Mouse (Mus musculus) forebrain, postnatal 0 days (tissue): ENCODE results near the gene Cacng7. TPM values are rescaled to one million over a fixed set of nuclear protein-coding genes. Genes with fewer than 3 reads are reported as not detected.

Experiments
- ATAC-seq: fragments of 200-750 bp; cut with Nextera tagmentation; 2 replicates; pipeline ENCODE4 v1.8.0; 2017; ENCODE audit warnings: mild to moderate bottlenecking, moderate library complexity
- DNase-seq: peaks from one replicate; pipeline ENCODE4 v3.0.0-alpha.2; 2015
- H3K27ac ChIP-seq: fragments of 300-500 bp; sonication (generic); 2 replicates; pipeline ENCODE4 v1.5.1; 2014; ENCODE audit warnings: low read depth, mild to moderate bottlenecking, antibody characterized with exemption, low read length, moderate library complexity, mixed read lengths
- H3K27me3 ChIP-seq: fragments of 300-500 bp; sonication (generic); 2 replicates; pipeline ENCODE4 v1.6.1; 2014; ENCODE audit warnings: mild to moderate bottlenecking, low read length, mixed read lengths; ENCODE audit not compliant: insufficient read depth
- H3K36me3 ChIP-seq: fragments of 300-500 bp; sonication (generic); 2 replicates; pipeline ENCODE4 v1.6.1; 2014; ENCODE audit warnings: mild to moderate bottlenecking, moderate library complexity; ENCODE audit not compliant: insufficient read depth
- H3K4me1 ChIP-seq: fragments of 300-500 bp; sonication (generic); 2 replicates; pipeline ENCODE4 v1.6.1; 2014; ENCODE audit warnings: antibody characterized with exemption; ENCODE audit not compliant: insufficient read depth
- H3K4me2 ChIP-seq: fragments of 300-500 bp; sonication (generic); 2 replicates; pipeline ENCODE4 v1.6.1; 2014; ENCODE audit warnings: low read depth, mild to moderate bottlenecking, moderate library complexity
- H3K4me3 ChIP-seq: fragments of 300-500 bp; sonication (generic); 2 replicates; pipeline ENCODE4 v1.5.1; 2014; ENCODE audit warnings: low read depth, low read length, mixed read lengths
- H3K9ac ChIP-seq: fragments of 300-500 bp; sonication (generic); 2 replicates; pipeline ENCODE4 v1.6.1; 2014; ENCODE audit warnings: mild to moderate bottlenecking
- H3K9me3 ChIP-seq: fragments of 300-500 bp; sonication (generic); 2 replicates; pipeline ENCODE4 v1.6.1; 2016; ENCODE audit warnings: low read length
- CTCF ChIP-seq: sonication (generic); IDR thresholded peaks from 2 replicates; pipeline ENCODE4 v1.5.1; 2016; ENCODE audit warnings: antibody characterized with exemption, control low read depth, low read depth
- WGBS: fragments of 180-500 bp; shearing (Covaris S2); extraction: QIAGEN DNeasy Blood & Tissue Kit; methylation state at CpG from one replicate; pipeline ENCODE4 v1.1.7; 2014; 5-methylcytosine and 5-hydroxymethylcytosine counted together
- polyA plus RNA-seq: library from polyadenylated mRNA; unstranded; fragments of >200 nt; fragmentation: Nextera tagmentation; extraction: Ambion mirVana; gene quantifications from 2 replicates; pipeline ENCODE4 v1.2.1, GENCODE M21; 2015
- total RNA-seq: library from RNA; depleted of rRNA; stranded (reverse); fragments of >200 nt; gene quantifications from 2 replicates; pipeline ENCODE4 v1.2.3, GENCODE M21; 2014

Cacng7 gene
- total and polyA plus RNA-seq, 2 experiments from 2014 or later = 2.5 to 73.4 TPM

DNA sequence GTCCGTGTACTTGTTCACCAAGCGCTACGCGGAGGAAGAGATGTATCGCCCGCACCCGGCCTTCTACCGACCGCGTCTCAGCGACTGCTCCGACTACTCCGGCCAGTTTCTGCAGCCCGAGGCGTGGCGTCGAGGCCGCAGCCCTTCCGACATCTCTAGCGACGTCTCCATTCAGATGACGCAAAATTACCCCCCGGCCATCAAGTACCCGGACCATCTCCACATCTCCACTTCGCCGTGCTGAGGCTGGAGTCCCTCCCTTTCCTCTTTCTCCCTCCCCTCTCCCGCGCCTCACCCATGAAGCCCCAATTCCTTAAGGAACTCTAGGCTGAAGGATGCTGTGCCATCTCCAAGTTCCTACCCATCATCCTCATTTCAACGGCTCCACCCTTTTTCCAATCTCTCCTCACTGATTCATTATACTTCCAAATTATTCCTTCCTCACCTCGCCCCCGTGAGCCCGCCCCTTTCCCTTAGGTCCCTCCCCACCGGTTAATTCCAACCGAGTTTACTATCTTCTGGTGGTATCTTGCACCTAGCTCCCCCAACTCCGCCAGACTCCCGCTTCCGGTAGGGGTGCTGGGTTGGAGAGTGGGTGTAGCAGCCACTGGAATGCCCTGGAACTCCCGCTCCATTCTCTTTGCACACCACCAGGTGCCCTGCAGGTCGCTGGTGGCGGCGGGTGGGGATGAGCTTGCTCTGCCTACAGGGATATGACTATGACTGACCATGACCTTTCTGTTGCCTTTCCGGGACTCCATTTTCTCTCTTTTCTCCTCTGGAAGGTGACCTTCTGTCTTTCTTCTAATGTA is 34.2 kb downstream of the Cacng7 start:
- no peaks in the 10 kb centered on the region for H3K27me3 ChIP-seq
- no peak overlapping the region for H3K27ac ChIP-seq
- no peak for TF ChIP-seq CTCF
- H3K4me2 ChIP-seq = peak overlapping the region; percentile 29
- peak; percentile 32; the same call in 1 of the 2 replicates for ATAC-seq
- H3K4me3 ChIP-seq = no peak overlapping the region
- 0 out of 2 replicates have a peak, but pooled peaks cover 8% of the 10 kb centered on the region for H3K36me3 ChIP-seq
- no peaks in the 10 kb centered on the region for H3K9me3 ChIP-seq
- 27% methylated on average over 42 of the region's 42 CpGs for WGBS
- H3K4me1 ChIP-seq = no peaks in the 10 kb centered on the region
- no peak overlapping the region for H3K9ac ChIP-seq
- no peak for DNase-seq

DNA sequence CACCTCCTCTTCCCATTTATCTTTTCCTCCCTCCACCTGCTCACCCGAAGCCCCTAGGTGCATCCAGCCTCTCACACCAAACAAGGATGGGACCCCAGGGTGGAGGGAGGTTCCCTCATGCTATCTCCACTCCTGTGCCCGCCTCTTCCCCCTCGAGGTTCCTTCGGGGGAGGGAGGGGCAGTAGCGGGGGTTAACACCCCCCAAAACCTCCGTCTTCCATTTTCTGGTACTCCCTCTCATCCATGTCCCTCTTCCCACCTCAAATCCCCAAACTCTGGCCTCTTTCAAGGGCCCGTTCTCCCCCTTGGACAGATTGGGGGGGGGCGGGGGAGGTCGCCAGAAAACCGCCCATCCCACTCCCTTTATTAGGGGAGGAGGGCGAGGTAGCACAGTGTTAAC is 34.8 kb downstream of the Cacng7 start:
- 18% methylated on average over 11 of the region's 11 CpGs for WGBS
- H3K27me3 ChIP-seq = no peaks in the 10 kb centered on the region
- no peak for TF ChIP-seq CTCF
- no peak overlapping the region for H3K9ac ChIP-seq
- 0 out of 2 replicates have a peak overlapping the region, but pooled peaks have one; percentile 3 for H3K4me3 ChIP-seq
- H3K27ac ChIP-seq = no peak overlapping the region
- no peaks in the 10 kb centered on the region for H3K4me1 ChIP-seq
- no peak for DNase-seq
- ATAC-seq = no peak
- H3K36me3 ChIP-seq = 0 out of 2 replicates have a peak, but pooled peaks cover 8% of the 10 kb centered on the region
- H3K9me3 ChIP-seq = no peaks in the 10 kb centered on the region
- H3K4me2 ChIP-seq = peak overlapping the region; percentile 29

DNA sequence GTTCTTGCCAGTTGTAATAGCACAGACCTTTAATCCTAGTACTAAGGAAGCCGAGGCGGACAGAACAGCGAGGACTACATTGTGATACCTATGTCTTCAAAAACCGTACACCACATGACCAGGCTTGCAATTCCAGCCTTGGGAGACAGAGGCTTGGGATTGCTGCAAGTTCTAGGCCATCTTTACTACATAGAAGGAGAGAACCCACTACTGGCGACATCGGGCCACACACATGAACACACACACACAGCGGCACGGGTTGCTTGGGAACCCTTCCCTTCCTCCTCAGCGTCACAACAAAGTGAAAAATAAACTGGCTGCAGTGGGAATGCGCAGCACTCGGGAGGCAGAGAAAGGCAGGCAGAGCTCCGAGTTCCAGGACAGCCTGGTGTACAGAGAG is 35.6 kb downstream of the Cacng7 start:
- Histone ChIP-seq H3K4me2 (no peak overlapping the region), H3K4me3 (no peak overlapping the region), H3K4me1 (no peaks in the 10 kb centered on the region), H3K27me3 (no peaks in the 10 kb centered on the region), H3K9ac (no peak overlapping the region), H3K9me3 (no peaks in the 10 kb centered on the region), H3K36me3 (0 out of 2 replicates have a peak, but pooled peaks cover 8% of the 10 kb centered on the region), H3K27ac (no peak overlapping the region)
- WGBS = 31% methylated on average over 12 of the region's 12 CpGs
- peak; percentile 62 for ATAC-seq
- peak; percentile 34 for DNase-seq
- peak; percentile 17; the same call in 1 of the 2 replicates for TF ChIP-seq CTCF

DNA sequence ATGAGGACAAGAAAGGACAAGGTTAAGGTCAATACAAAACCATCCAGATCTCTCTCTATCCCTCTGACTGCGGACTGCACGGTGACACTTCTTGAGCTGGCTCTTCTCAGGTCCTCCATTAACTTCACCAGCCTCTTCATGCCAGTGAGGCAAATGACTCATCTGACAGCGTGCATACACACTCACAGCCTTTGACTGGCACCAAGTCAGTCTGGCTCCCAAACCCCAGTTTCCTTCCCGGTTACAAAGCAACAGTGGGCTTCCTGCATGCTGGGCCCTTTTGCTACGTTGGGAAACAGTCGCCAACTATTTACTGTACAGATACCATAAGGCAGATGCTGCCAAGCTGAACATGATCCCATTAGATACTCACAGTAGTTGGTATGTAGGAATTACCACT is 36.4 kb downstream of the Cacng7 start:
- Histone ChIP-seq H3K9ac (no peak overlapping the region), H3K4me2 (no peak overlapping the region), H3K9me3 (no peaks in the 10 kb centered on the region), H3K4me3 (no peak overlapping the region), H3K4me1 (no peaks in the 10 kb centered on the region), H3K27me3 (no peaks in the 10 kb centered on the region), H3K36me3 (0 out of 2 replicates have a peak, but pooled peaks cover 8% of the 10 kb centered on the region), H3K27ac (no peak overlapping the region)
- no peak for ATAC-seq
- 64% methylated on average over 6 of the region's 6 CpGs for WGBS
- no peak for TF ChIP-seq CTCF
- DNase-seq = no peak

DNA sequence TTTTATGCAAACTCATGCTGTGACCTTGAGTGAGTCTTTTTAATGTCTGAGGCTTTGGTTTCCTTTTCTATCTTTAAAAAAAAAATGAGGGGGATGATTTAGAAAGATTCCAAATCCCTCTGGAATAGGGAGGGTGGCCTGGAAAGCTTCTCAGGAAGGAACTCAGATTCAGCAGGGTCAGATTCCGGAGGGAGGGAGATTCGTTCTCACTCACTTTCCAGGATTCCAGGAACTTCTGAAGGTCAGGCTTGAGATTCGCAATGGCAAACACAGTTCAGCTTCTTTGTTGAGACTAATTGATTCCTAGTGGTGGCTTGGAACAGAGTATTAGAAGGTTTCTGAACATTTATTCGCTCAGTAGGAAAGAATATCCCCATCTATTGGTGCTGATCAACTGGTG is 37.7 kb downstream of the Cacng7 start:
- H3K9ac ChIP-seq = no peak overlapping the region
- H3K4me2 ChIP-seq = no peak overlapping the region
- 65% methylated on average over 4 of the region's 4 CpGs for WGBS
- DNase-seq (no peak), ATAC-seq (no peak)
- H3K4me3 ChIP-seq = no peak overlapping the region
- H3K4me1 ChIP-seq = no peaks in the 10 kb centered on the region
- H3K36me3 ChIP-seq = 0 out of 2 replicates have a peak, but pooled peaks cover 3% of the 10 kb centered on the region
- no peaks in the 10 kb centered on the region for H3K27me3 ChIP-seq
- no peak overlapping the region for H3K27ac ChIP-seq
- no peaks in the 10 kb centered on the region for H3K9me3 ChIP-seq
- TF ChIP-seq CTCF = no peak

DNA sequence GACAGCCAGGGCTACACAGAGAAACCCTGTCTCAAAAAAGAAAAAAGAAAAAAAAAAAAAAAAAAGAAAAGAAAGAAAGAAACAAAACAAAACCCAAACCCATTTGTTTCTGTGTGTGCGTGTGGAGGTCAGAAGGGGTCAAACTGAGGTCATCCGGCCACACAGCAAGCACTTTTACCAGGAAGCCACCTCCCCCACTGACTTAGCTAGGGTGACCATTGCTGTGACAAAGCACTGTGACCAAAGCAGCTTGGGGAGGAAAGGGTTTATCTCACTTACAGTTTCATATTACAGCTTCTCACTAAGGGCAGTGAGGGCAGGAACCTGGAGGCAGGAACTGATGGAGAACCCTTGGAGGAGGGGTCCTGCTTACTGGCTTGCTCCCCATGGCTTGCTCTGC is 39.6 kb downstream of the Cacng7 start:
- Histone ChIP-seq H3K4me2 (no peak overlapping the region), H3K9me3 (no peaks in the 10 kb centered on the region), H3K27me3 (no peaks in the 10 kb centered on the region), H3K27ac (no peak overlapping the region), H3K9ac (no peak overlapping the region), H3K4me3 (no peak overlapping the region), H3K4me1 (no peaks in the 10 kb centered on the region), H3K36me3 (no peaks in the 10 kb centered on the region)
- ATAC-seq (no peak), DNase-seq (no peak)
- WGBS = 85% methylated on average over 2 of the region's 2 CpGs
- TF ChIP-seq CTCF = no peak

DNA sequence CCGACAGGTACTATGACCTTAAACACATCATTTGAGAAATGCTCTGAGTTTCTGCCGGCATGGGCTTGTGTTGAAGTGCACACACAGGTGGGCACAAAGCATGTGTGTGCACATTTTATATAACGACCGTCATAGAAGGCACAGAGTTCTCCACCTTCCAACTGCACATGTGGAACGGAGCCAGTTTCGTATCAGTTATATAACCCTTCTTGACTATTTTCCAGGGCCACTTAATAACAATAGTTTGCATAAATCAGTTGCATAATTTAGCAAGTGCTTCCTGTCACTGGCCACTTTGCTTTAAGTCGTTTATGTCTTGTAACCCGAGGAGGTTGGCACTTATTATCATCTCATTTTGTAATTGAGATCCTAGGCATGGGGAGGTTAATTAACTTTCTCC is 41.0 kb downstream of the Cacng7 start:
- DNase-seq (no peak), ATAC-seq (no peak)
- 68% methylated on average over 8 of the region's 8 CpGs for WGBS
- no peaks in the 10 kb centered on the region for H3K9me3 ChIP-seq
- no peak overlapping the region for H3K4me3 ChIP-seq
- TF ChIP-seq CTCF = no peak
- no peaks in the 10 kb centered on the region for H3K36me3 ChIP-seq
- no peak overlapping the region for H3K27ac ChIP-seq
- H3K4me2 ChIP-seq = no peak overlapping the region
- H3K9ac ChIP-seq = no peak overlapping the region
- H3K27me3 ChIP-seq = no peaks in the 10 kb centered on the region
- H3K4me1 ChIP-seq = no peaks in the 10 kb centered on the region
